Mouse (Mus musculus): Measurements from ENCODE around the gene Clstn3. TPM values are rescaled to one million over a fixed set of nuclear protein-coding genes. Genes with fewer than 3 reads are reported as not detected.

The Clstn3 gene
- total and polyA plus RNA-seq, 3 experiments, result 17.7 to 126 (median 21.4) TPM

GRCm38 (mm10) chr6:124501473-124501872, 36.9 kb upstream of the Clstn3 start:
- Histone ChIP-seq H3K4me2 (ENCODE audit: insufficient read depth, low read depth, poor library complexity, severe bottlenecking) (no peak overlapping the region), H3K36me3 (replicated peaks in 1 of 2; ENCODE audit: control insufficient read depth in 1 of 2, insufficient read depth in 1 of 2, low read length in 1 of 2) (no peaks in the 10 kb centered on the region), H3K9me3 (replicated peaks; ENCODE audit: low read length) (no peaks in the 10 kb centered on the region), H3K9ac (ENCODE audit: insufficient read depth, low read depth) (no peak overlapping the region), H3K4me3 (replicated peaks in 1 of 3; ENCODE audit: low read depth in 2 of 3, low read length in 2 of 3, poor library complexity in 1 of 3) (no peak overlapping the region), H3K4me1 (ENCODE audit: control insufficient read depth in 1 of 2, insufficient read depth in 2 of 2) (peaks cover 0 to 24% of the 10 kb centered on the region in 2 experiments; a peak in 2 of 4 replicates), H3K27ac (ENCODE audit: insufficient read depth, low read depth) (no peak overlapping the region), H3K27me3 (replicated peaks) (no peaks in the 10 kb centered on the region), H3K79me2 (replicated peaks; ENCODE audit: control insufficient read depth, extremely low read depth, insufficient read depth, poor library complexity, severe bottlenecking) (no peaks in the 10 kb centered on the region)
- in situ Hi-C loops (cut with MboI; ENCODE audit: low pct_ligation_motif_present, low pct_unique_long_range_greater_than_20kb, low sequenced_read_pairs), result no loop called here
- TF ChIP-seq RCOR1 (conservative IDR thresholded peaks at IDR 0.05; ENCODE audit: low read depth, low read length) (no peak), PAX5 (IDR thresholded peaks at IDR 0.05; ENCODE audit: low read length) (no peak), JUN (IDR thresholded peaks at IDR 0.05; ENCODE audit: insufficient read depth, low read depth, low read length) (no peak), IRF4 (IDR thresholded peaks at IDR 0.05; ENCODE audit: low read depth, low read length) (no peak), GABPA (IDR thresholded peaks at IDR 0.05; ENCODE audit: insufficient replicate concordance, low read depth, low read length) (no peak), MAX (IDR thresholded peaks at IDR 0.05; ENCODE audit: low read length) (no peak), TBP (conservative IDR thresholded peaks at IDR 0.05; ENCODE audit: low read depth, low read length) (no peak), RAD21 (IDR thresholded peaks at IDR 0.05; ENCODE audit: low read depth, low read length) (no peak), POLR2AphosphoS2 (IDR thresholded peaks at IDR 0.05; ENCODE audit: low read depth, low read length) (no peak), MEF2A (IDR thresholded peaks at IDR 0.05; ENCODE audit: borderline replicate concordance, low read depth, low read length) (no peak), UBTF (IDR thresholded peaks at IDR 0.05; ENCODE audit: low read depth, low read length) (no peak), CHD1 (IDR thresholded peaks at IDR 0.05; ENCODE audit: low read depth, low read length) (no peak), JUND (conservative IDR thresholded peaks at IDR 0.05; ENCODE audit: low read depth, low read length) (no peak), EP300 (IDR thresholded peaks at IDR 0.05; ENCODE audit: low read length) (no peak), CHD2 (IDR thresholded peaks at IDR 0.05; ENCODE audit: low read length) (no peak)
- dilution Hi-C loops (cut with MboI; ENCODE audit: extremely low pct_ligation_motif_present, extremely low pct_unique_long_range_greater_than_20kb, low sequenced_read_pairs), result no loop called here
- DNase-seq (ENCODE audit: extremely low read depth), result no peak

DNA sequence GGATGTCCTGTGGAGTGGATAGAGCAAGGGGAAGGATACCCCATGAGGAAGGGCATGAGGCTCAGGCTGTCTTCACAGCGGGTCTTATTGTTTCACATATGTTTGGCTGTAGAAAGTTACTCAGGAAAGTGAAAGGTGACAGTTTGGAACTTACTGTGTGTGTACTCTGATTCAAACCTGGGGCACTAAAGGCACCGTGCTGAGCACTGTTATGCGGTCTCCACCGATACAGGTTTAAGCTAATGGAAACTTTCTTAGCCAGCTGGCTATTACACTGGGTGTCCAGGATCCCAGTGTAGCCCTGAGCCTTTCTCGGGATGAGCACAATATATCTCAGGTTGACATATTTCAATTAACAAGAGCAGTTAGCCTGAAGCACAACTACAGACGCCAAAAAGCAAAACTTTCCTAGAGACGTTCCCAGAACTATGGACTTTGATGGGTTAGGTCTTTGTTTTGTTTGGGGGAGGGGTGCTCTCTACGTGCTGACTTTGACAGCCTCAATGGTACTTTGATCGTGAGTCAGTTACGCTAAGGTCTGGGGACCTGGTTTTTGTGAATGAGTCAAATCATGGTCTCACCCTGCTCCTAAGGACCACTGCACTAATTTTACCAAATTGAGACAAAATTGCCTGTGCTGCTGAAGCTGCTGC, 35.4 kb upstream of the Clstn3 start:
- dilution Hi-C loops (cut with MboI; ENCODE audit: extremely low pct_ligation_motif_present, extremely low pct_unique_long_range_greater_than_20kb, low sequenced_read_pairs), result no loop called here
- Histone ChIP-seq H3K27me3 (replicated peaks) (no peaks in the 10 kb centered on the region), H3K4me2 (ENCODE audit: insufficient read depth, low read depth, poor library complexity, severe bottlenecking) (no peak overlapping the region), H3K4me3 (replicated peaks in 1 of 3; ENCODE audit: low read depth in 2 of 3, low read length in 2 of 3, poor library complexity in 1 of 3) (no peak overlapping the region), H3K9ac (ENCODE audit: insufficient read depth, low read depth) (no peak overlapping the region), H3K9me3 (replicated peaks; ENCODE audit: low read length) (peaks cover 5% of the 10 kb centered on the region), H3K79me2 (replicated peaks; ENCODE audit: control insufficient read depth, extremely low read depth, insufficient read depth, poor library complexity, severe bottlenecking) (no peaks in the 10 kb centered on the region), H3K27ac (ENCODE audit: insufficient read depth, low read depth) (no peak overlapping the region), H3K4me1 (ENCODE audit: control insufficient read depth in 1 of 2, insufficient read depth in 2 of 2) (peaks cover 0 to 18% of the 10 kb centered on the region in 2 experiments; a peak in 2 of 4 replicates), H3K36me3 (replicated peaks in 1 of 2; ENCODE audit: control insufficient read depth in 1 of 2, insufficient read depth in 1 of 2, low read length in 1 of 2) (no peaks in the 10 kb centered on the region)
- no peak for DNase-seq (ENCODE audit: extremely low read depth)
- in situ Hi-C loops (cut with MboI; ENCODE audit: low pct_ligation_motif_present, low pct_unique_long_range_greater_than_20kb, low sequenced_read_pairs), result no loop called here
- TF ChIP-seq JUN (IDR thresholded peaks at IDR 0.05; ENCODE audit: insufficient read depth, low read depth, low read length) (no peak), RAD21 (IDR thresholded peaks at IDR 0.05; ENCODE audit: low read depth, low read length) (no peak), POLR2A (IDR thresholded peaks at IDR 0.05; ENCODE audit: low read depth, low read length) (no peak), EP300 (IDR thresholded peaks at IDR 0.05; ENCODE audit: low read length) (no peak), KAT2A (IDR thresholded peaks at IDR 0.05; ENCODE audit: insufficient replicate concordance, low read length) (no peak), ZC3H11A (IDR thresholded peaks at IDR 0.05; ENCODE audit: low read depth, low read length) (no peak), USF1 (IDR thresholded peaks at IDR 0.05; ENCODE audit: low read depth, low read length) (no peak), NRF1 (IDR thresholded peaks at IDR 0.05; ENCODE audit: low read depth, low read length) (no peak), CHD1 (IDR thresholded peaks at IDR 0.05; ENCODE audit: low read depth, low read length) (no peak), POLR2AphosphoS2 (IDR thresholded peaks at IDR 0.05; ENCODE audit: low read depth, low read length) (no peak), CHD2 (IDR thresholded peaks at IDR 0.05; ENCODE audit: low read length) (no peak), UBTF (IDR thresholded peaks at IDR 0.05; ENCODE audit: low read depth, low read length) (no peak), NELFE (IDR thresholded peaks at IDR 0.05; ENCODE audit: low read depth, low read length) (no peak), CTCF (conservative IDR thresholded peaks at IDR 0.05 in 1 of 2, IDR thresholded peaks at IDR 0.05 in 1 of 2; ENCODE audit: low read depth in 2 of 2, low read length in 2 of 2) (no peak), JUND (conservative IDR thresholded peaks at IDR 0.05; ENCODE audit: low read depth, low read length) (no peak), SIN3A (IDR thresholded peaks at IDR 0.05; ENCODE audit: low read length) (no peak), PAX5 (IDR thresholded peaks at IDR 0.05; ENCODE audit: low read length) (no peak)

Data from CH12.LX (cell line).